Mouse (Mus musculus) midbrain, embryonic 13.5 days (tissue): ENCODE data around the gene Hist2h2be. TPM values are rescaled to one million over a fixed set of nuclear protein-coding genes. Genes with fewer than 3 reads are reported as not detected.
"Not testable (repeated sequence)": the region's sequence is repeated elsewhere in the genome, so short reads cannot be mapped to it uniquely, and the experiment has no call there.

Experiments
- ATAC-seq: fragments of 200-750 bp; cut with Nextera tagmentation; 2 replicates; pipeline ENCODE4 v1.8.0; 2017; ENCODE audit warnings: mild to moderate bottlenecking, moderate TSS enrichment, moderate library complexity
- H3K27ac ChIP-seq: fragments of 300-500 bp; sonication (generic); 2 replicates; pipeline ENCODE4 v1.5.1; 2015; ENCODE audit warnings: inconsistent platforms, mild to moderate bottlenecking, moderate library complexity
- H3K27me3 ChIP-seq: fragments of 300-500 bp; sonication (generic); 2 replicates; pipeline ENCODE4 v1.6.1; 2015; ENCODE audit warnings: mild to moderate bottlenecking, inconsistent platforms
- H3K36me3 ChIP-seq: fragments of 300-500 bp; sonication (generic); 2 replicates; pipeline ENCODE4 v1.6.1; 2015; ENCODE audit warnings: mild to moderate bottlenecking, inconsistent platforms
- H3K4me1 ChIP-seq: fragments of 300-500 bp; sonication (generic); replicated peaks from 2 replicates; pipeline ENCODE4 v1.6.1; 2015; ENCODE audit warnings: inconsistent platforms
- H3K4me2 ChIP-seq: fragments of 300-500 bp; sonication (generic); replicated peaks from 2 replicates; pipeline ENCODE4 v1.6.1; 2015; ENCODE audit warnings: moderate library complexity, mild to moderate bottlenecking, inconsistent platforms
- H3K4me3 ChIP-seq: fragments of 300-500 bp; sonication (generic); replicated peaks from 2 replicates; pipeline ENCODE4 v1.5.1; 2015; ENCODE audit warnings: mild to moderate bottlenecking, inconsistent platforms
- H3K9ac ChIP-seq: fragments of 300-500 bp; sonication (generic); replicated peaks from 2 replicates; pipeline ENCODE4 v1.6.1; 2015; ENCODE audit warnings: mild to moderate bottlenecking, inconsistent platforms
- H3K9me3 ChIP-seq: fragments of 300-500 bp; sonication (generic); 2 replicates; pipeline ENCODE4 v1.6.1; 2016; ENCODE audit warnings: mild to moderate bottlenecking, inconsistent platforms
- WGBS: fragments of 180-500 bp; shearing (Covaris S2); methylation state at CpG from one replicate; pipeline ENCODE4 v1.1.7; 2015; 5-methylcytosine and 5-hydroxymethylcytosine counted together
- polyA plus RNA-seq: library from polyadenylated mRNA; unstranded; fragments of >200 nt; fragmentation: Nextera tagmentation; extraction: Ambion mirVana; gene quantifications from 2 replicates; pipeline ENCODE4 v1.2.1, GENCODE M21; 2015

Gene Hist2h2be
- polyA plus RNA-seq, 1 experiment from 2014 or later = 6.5 TPM

DNA sequence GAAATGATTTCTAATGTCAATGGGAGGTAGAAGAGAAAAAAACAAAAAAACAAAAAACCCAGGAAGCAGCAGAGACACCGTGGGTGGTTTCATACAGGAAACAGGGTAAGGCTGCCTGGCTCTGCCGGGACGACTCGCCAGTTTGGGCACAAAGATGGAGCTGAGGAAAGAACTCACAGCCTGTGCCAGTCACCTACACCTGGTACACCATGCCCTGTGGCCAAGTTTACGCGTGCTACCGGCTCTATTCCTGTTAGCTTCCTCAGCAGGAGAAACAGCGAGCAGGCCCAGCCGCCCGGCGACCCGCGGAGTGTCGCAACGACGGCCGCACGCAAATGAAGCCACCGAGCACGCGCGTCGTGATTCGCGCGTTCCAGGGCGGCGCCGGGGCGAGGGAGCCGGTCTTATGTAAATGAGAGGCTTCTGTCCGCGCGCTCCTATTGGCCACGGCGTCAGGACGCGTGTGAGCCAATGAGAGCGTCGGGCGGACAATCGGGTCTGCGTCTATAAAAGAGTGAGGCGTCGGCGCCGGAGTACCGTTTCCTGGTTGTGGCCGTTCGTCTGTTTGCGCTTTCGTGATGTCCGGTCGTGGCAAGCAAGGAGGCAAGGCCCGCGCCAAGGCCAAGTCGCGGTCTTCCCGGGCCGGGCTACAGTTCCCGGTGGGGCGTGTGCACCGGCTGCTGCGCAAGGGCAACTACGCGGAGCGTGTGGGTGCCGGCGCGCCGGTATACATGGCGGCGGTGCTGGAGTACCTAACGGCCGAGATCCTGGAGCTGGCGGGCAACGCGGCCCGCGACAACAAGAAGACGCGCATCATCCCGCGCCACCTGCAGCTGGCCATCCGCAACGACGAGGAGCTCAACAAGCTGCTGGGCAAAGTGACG lies 24.3 kb downstream of the Hist2h2be start, which contains the start of gene Hist2h2aa1:
TSS of gene Hist2h2aa1 (plus strand) at position 495 of the 884 bp plus-strand sequence.
- ATAC-seq = peak; percentile 87
- peak within 1 kb of the TSS; percentile 42 for H3K4me3 ChIP-seq
- peaks cover 38% of the 10 kb centered on the region for H3K4me1 ChIP-seq
- H3K27me3 ChIP-seq, H3K36me3 ChIP-seq, H3K9me3 ChIP-seq: not testable (repeated sequence)
- 0% methylated on average over 28 of the region's 88 CpGs for WGBS
- peak within 1 kb of the TSS; percentile 68 for H3K9ac ChIP-seq
- peak within 1 kb of the TSS; percentile 63 for H3K4me2 ChIP-seq
- peak within 1 kb of the TSS; percentile 94 for H3K27ac ChIP-seq

DNA sequence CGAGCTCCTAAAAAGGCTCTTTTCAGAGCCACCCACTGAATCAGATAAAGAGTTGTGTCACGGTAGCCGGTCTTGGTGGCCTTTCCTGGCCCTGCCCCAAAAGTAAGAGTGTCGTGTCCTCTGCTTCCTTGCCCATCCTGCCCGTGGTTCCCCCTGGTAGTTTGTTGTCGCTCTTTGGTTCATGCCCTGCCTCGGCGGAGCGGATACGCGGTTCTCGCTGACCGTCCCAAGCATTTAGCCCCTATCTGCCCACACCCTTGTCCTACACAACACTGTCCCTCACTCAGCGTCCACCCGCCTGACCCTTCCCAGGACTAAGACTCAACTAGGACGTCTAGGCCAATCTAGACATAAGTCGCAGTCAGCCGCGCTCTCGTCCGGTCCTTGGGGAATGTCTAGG lies 25.1 kb downstream of the Hist2h2be start:
- not testable (repeated sequence) for ATAC-seq, H3K9me3 ChIP-seq, H3K36me3 ChIP-seq, H3K27me3 ChIP-seq
- Histone ChIP-seq H3K9ac (peak overlapping the region; percentile 59), H3K27ac (peak overlapping the region; percentile 68; the same call in 1 of the 2 replicates), H3K4me3 (peak overlapping the region; percentile 39), H3K4me1 (peaks cover 33% of the 10 kb centered on the region), H3K4me2 (peak overlapping the region; percentile 50)
- 0% methylated on average over 10 of the region's 21 CpGs for WGBS

DNA sequence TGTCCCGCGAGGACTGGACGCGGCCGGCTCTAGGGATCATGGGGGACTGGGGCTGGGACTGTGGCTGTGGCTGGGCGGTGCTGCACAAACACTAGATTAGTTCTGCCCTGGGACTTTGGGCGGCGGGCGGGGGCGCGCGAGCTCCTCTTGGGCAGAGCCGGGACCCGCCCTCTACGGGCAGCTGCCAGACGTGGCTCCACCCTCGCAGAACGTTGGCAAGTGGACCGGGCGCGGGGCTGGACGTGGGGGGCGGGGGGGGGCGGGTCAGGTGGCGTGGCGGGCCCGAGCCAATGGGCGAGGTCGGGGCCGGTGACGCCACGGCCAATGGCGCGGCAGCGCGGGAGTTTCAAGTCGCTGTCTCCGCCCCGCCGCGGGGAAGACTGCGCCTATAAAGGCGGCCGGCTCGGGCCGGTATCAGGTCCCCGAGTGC lies 25.5 kb downstream of the Hist2h2be start, which contains the start of gene Hist2h3c1:
TSS of gene Hist2h3c1 (plus strand) at position 259 of the 430 bp plus-strand sequence.
- H3K36me3 ChIP-seq, H3K27me3 ChIP-seq, H3K9me3 ChIP-seq: not testable (repeated sequence)
- Histone ChIP-seq H3K27ac (peak within 1 kb of the TSS; percentile 68; the same call in 1 of the 2 replicates), H3K4me2 (peak within 1 kb of the TSS; percentile 54), H3K9ac (peak within 1 kb of the TSS; percentile 61), H3K4me1 (peaks cover 32% of the 10 kb centered on the region), H3K4me3 (peak within 1 kb of the TSS; percentile 39)
- ATAC-seq = peak; percentile 92
- WGBS = 0% methylated on average over 16 of the region's 47 CpGs

DNA sequence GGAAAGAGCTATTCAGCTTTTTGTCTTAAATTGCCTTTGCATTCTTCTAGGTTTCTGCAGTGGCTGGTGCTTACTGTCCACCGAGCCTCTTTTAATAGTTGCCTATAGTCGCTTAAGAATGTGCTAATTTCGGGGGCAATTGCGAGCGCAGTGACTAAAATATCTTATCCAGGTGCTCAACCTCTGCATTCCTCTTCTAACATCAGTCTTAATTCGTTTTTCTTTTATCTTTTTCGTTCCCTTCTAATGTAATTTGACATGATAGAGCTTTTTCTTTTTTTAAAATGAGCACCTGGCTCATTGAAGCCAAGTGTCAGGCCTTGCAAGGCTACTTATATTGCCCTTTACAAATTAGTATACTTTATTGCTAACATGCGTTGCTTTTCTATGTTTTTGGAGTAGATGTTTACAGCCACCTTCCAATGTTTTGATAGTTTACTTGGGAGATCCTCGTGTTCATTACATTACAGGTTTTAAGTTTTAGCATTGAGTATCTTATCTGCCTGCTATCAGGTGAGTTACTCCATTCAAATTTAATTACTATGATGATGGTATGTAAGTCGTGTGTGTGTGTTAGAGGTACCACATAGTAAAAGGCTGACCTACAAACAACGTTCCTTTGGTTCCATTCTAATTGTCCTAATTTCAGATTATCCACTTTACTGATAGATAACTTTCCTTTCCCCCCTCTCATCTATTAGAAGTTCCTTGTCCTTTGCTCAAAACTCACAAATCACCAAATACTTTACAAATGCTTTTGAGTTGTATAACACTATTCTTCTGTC lies 26.6 kb downstream of the Hist2h2be start:
- H3K27me3 ChIP-seq = no peaks in the 10 kb centered on the region
- no peaks in the 10 kb centered on the region for H3K36me3 ChIP-seq
- 0 out of 2 replicates have a peak overlapping the region, but pooled peaks have one; percentile 19 for H3K27ac ChIP-seq
- H3K9ac ChIP-seq = peak overlapping the region; percentile 61
- H3K4me3 ChIP-seq = peak overlapping the region; percentile 38
- H3K4me1 ChIP-seq = peaks cover 32% of the 10 kb centered on the region
- peak overlapping the region; percentile 54 for H3K4me2 ChIP-seq
- H3K9me3 ChIP-seq = no peaks in the 10 kb centered on the region
- no peak for ATAC-seq
- WGBS = 2% methylated on average over 11 of the region's 11 CpGs

DNA sequence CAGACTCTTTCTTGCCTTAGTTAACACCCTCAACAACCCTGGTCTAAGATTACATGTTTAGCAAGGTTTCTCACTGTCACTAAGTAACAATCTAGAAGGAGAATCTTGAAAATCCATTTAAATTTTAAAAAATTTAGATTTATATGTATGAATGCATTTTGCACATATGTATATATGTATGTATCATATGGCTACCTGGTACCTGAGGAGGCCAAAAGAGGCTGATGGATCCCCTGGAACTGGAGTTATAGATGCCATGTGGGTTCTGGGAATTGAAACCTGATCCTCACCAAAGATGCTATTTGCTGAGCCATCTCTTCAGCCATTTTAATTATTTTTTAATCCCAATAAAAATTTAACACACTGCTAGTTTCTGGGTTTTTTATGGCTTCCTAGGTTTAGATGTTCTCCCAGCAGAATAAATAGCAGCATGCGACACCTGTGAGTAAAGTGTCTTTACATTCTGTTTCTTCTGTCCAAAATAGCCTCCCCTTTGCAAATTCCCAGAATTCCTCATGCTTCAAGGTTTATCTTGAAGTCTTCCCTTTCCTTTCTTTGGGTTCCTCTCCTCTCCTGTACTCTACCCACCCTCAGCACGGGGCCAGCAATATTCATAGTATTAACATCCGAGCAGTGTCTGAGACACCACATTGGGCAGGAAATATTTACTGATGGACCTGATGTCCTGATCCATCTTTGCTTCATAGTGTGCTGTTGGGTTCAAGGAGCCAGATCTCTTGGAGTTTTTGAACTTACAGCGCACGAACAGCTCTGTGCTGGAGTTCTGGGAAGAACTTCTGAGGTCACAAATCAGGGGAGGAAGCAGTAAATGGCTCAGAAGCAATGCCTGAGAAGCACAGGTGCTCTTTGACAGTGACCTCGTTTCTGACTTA lies 27.5 kb downstream of the Hist2h2be start:
- H3K36me3 ChIP-seq = no peaks in the 10 kb centered on the region
- H3K4me2 ChIP-seq = peak overlapping the region; percentile 54
- peak overlapping the region; percentile 38 for H3K4me3 ChIP-seq
- no peak overlapping the region for H3K27ac ChIP-seq
- 43% methylated on average over 6 of the region's 6 CpGs for WGBS
- ATAC-seq = no peak
- H3K9me3 ChIP-seq = no peaks in the 10 kb centered on the region
- peak overlapping the region; percentile 61 for H3K9ac ChIP-seq
- peaks cover 32% of the 10 kb centered on the region for H3K4me1 ChIP-seq
- no peaks in the 10 kb centered on the region for H3K27me3 ChIP-seq

DNA sequence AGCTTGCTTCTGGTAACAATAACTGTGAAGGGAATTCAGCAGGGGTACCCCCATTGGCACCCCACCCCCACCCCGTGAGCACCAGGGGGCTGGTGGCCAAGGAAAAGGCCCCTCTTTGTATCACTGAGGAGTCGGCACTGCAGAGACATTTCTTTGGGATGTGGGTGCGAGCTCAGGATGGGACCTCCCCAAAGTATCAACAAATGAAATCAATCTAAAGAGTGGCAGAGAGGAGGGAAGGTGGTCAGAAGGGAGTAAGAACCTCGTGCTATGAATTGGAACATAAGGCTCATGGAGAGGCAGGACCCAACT lies 28.1 kb downstream of the Hist2h2be start:
- Histone ChIP-seq H3K27ac (no peak overlapping the region), H3K9me3 (no peaks in the 10 kb centered on the region), H3K4me3 (0 out of 2 replicates have a peak overlapping the region, but pooled peaks have one; percentile 38), H3K4me1 (peaks cover 30% of the 10 kb centered on the region), H3K36me3 (no peaks in the 10 kb centered on the region), H3K9ac (no peak overlapping the region; the same call in 1 of the 2 replicates), H3K27me3 (no peaks in the 10 kb centered on the region), H3K4me2 (peak overlapping the region; percentile 54)
- ATAC-seq = no peak
- 58% methylated on average over 4 of the region's 4 CpGs for WGBS

DNA sequence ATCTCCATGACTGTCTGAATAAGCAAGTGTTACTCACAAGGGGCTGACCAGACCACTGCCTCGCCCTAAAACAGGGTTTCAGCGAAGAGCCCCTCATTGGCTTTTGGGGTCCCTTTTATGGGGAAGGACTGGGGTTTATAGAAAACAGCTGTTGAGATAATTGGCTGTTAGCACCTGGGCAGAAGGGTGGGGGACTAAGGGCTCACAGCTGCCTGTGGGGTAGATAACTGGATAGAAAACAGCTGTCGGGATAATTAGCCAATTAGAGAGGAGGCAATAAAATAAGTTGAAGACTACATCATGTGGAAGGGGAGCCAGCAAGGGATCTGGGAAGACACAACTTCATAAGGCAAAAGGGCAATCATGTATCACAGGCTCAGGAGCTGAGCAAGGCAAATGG lies 30.0 kb downstream of the Hist2h2be start:
- H3K4me2 ChIP-seq = no peak overlapping the region
- peaks cover 20% of the 10 kb centered on the region for H3K4me1 ChIP-seq
- H3K9ac ChIP-seq = no peak overlapping the region
- H3K27ac ChIP-seq = no peak overlapping the region
- H3K27me3 ChIP-seq = no peaks in the 10 kb centered on the region
- H3K36me3 ChIP-seq = no peaks in the 10 kb centered on the region
- no peak for ATAC-seq
- no peaks in the 10 kb centered on the region for H3K9me3 ChIP-seq
- no peak overlapping the region for H3K4me3 ChIP-seq
- 90% methylated on average over 3 of the region's 3 CpGs for WGBS

DNA sequence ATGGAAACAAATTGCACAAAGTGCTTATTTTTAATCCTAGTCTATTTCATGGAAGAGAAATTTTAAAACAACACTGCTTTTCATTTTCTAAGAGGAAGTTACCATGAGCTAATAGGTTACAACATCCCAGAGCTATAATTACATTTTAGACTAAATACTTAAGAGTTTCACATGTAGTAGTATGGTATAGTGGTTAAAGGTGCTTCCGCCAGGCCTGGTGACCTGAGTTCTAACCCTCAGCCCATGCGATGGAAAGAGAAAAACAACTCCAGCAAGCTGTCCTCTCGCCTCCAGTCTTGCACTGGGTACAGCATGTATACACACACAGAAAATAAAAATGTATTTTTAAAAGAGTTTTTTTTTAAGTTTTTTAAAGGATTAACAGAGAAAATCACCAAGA lies 30.9 kb downstream of the Hist2h2be start:
- peaks cover 20% of the 10 kb centered on the region for H3K4me1 ChIP-seq
- H3K9me3 ChIP-seq = no peaks in the 10 kb centered on the region
- no peak overlapping the region for H3K27ac ChIP-seq
- WGBS = 91% methylated on average over 3 of the region's 3 CpGs
- no peak for ATAC-seq
- no peak overlapping the region for H3K9ac ChIP-seq
- no peaks in the 10 kb centered on the region for H3K36me3 ChIP-seq
- no peak overlapping the region for H3K4me2 ChIP-seq
- H3K4me3 ChIP-seq = no peak overlapping the region
- H3K27me3 ChIP-seq = no peaks in the 10 kb centered on the region

DNA sequence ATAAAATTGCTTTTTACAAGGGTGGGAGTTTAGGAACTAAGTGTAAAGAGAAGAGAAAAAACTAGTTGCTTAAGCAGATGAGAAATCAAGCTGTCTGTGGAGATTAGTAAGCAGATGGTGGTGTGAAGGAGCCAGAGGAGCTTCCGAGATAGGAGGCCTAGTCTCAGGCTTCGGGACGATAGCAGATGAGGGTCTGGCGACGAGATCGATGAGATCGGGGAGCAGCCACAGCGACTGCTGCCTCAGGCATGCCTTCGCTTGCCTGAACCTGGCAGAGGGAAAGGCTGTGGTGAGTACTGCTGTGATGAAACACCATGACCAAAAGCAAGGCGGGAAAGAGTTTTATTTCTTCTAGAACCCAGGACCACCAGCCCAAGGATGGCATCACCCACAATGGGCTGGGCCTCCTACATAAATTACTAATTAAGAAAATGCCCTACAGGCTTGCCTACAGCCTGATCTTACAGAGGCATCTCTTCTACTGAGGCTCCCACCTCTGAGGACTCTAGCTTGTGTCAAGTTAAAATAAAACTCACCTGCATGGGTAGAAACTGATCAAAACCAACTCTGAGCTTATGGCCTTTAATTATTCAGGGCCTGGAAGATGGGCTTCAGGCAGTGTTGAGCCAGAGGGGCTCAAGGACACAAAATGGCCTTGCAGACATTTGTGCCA lies 33.9 kb downstream of the Hist2h2be start:
- no peak overlapping the region for H3K4me3 ChIP-seq
- ATAC-seq = no peak
- H3K4me2 ChIP-seq = 0 out of 2 replicates have a peak overlapping the region, but pooled peaks have one; percentile 5
- no peak overlapping the region for H3K9ac ChIP-seq
- H3K27ac ChIP-seq = no peak overlapping the region
- no peaks in the 10 kb centered on the region for H3K27me3 ChIP-seq
- WGBS = 49% methylated on average over 10 of the region's 10 CpGs
- H3K4me1 ChIP-seq = no peaks in the 10 kb centered on the region
- H3K9me3 ChIP-seq = no peaks in the 10 kb centered on the region
- no peaks in the 10 kb centered on the region for H3K36me3 ChIP-seq

DNA sequence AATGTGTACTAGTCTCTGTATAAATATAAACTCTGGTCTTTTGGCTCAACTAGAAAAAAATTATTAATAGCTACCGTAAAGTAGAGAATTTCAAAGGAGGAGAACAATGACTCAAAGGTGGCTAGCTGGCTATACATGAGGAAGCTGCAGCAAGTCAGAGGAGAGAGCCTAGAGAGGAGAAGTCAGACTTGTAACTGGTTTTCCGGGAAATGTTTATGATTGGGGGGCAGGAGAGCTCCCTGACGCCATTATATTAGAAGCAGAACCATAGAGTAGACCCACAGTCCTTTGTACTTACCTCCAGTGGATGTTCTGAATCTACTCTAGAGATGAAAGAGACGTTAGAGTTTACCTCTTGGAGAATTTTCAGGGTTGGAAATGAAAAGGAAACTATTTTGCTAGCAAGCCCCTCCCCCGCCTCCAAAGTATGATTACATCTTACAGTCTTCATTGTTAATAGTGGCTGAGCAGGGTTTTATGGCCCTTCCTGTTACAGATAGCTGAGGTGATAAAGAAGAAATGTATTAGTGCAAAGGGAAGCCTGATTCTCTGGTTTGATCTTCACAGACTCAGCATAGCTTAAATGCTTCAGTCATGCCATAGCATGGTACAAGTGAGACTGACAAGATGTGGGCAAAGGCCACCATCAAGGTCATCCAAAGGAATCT lies 35.1 kb downstream of the Hist2h2be start:
- Histone ChIP-seq H3K9me3 (no peaks in the 10 kb centered on the region), H3K27ac (no peak overlapping the region), H3K4me1 (no peaks in the 10 kb centered on the region), H3K9ac (no peak overlapping the region), H3K36me3 (no peaks in the 10 kb centered on the region), H3K4me2 (no peak overlapping the region), H3K27me3 (no peaks in the 10 kb centered on the region), H3K4me3 (no peak overlapping the region)
- WGBS = 86% methylated on average over 5 of the region's 5 CpGs
- ATAC-seq = no peak
